Comparison of ENCODE assay signal across 1 mouse cellular context in the genomic region with DNA sequence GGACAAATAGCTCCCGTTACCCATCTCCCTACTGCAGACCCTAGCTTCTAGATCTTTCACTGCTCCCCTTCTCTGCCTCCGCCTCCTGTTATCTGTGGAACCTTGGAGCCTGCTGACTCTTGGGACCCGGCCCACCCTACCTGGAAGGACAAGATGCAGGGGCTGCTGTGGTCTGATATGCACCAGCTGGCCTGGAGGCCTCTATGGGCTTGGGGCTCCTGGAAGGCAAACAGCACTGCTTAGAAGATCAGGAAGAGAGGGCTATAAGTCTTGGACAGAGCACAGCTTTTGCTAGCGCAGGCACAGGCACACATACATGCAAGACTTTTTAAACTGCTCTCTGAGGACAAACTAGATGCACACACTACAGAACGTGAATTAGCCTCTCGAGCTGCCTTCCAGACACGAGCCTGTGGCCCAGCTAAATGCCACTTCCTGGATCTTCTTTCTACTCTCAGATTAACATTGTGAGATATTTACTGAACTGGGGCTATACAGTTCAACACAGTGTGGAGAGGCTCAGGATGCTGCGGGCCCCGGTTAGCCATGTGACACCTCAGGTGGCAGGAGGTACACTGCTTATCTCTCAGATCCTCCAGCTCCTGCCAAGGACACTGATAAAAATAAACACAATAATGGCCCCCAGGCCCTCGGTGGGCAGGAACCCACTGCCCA.
A peak's percentile ranks its signal among the peaks of the same experiment; 100 is the strongest.
TF ChIP-seq lines count a peak whose summit lies in the region.

No protein-coding gene starts in this region.

TF ChIP-seq in MEL, 35 proteins besides CTCF, POLR2A, EP300 and RAD21 (continued from another document):
- TF ChIP-seq SIN3A (IDR thresholded peaks at IDR 0.05; ENCODE audit: low read length) (peak; percentile 79; the same call in 1 of the 2 replicates), MYC (IDR thresholded peaks at IDR 0.05; ENCODE audit: low read depth, low read length) (peak; percentile 53), MAZ (IDR thresholded peaks at IDR 0.05; ENCODE audit: low read depth, low read length) (peak; percentile 44; the same call in 1 of the 2 replicates)
